8 mouse cellular contexts compared by ENCODE assay signal in genomic region chr11:121237345-121238128, GRCm38 (mm10). TPM values are rescaled to one million over a fixed set of nuclear protein-coding genes. Genes with fewer than 3 reads are reported as not detected.
DNase-seq lines count a peak whose midpoint lies in the region; ATAC-seq and TF ChIP-seq lines count a peak whose summit lies in the region.

No protein-coding gene starts in this region.

- H3K4me3 ChIP-seq in left cerebral cortex, adult 2 months = peak overlapping the region; percentile 85

- peak; percentile 36 for TF ChIP-seq CTCF in left cerebral cortex, adult 2 months (IDR thresholded peaks at IDR 0.05)

- intact Hi-C loops in left cerebral cortex, adult 2 months (cut with DNase I) = loop anchor here (5.0 to 10.0 kb wide), 2 partner anchors 115 to 197 kb away; partner anchors contain the start of genes Fn3k and Wdr45b

- ATAC-seq in erythroid progenitor cell, adult 5-6 weeks (replicated peaks; ENCODE audit: low FRiP score, poor library complexity, severe bottlenecking) = peak; percentile 48

- no peak for DNase-seq in left cerebral cortex, adult 2 months (ENCODE audit: extremely low spot score in 1 of 2, low spot score in 2 of 2)
- no peak for DNase-seq in left cerebral cortex, adult 18-20 months (ENCODE audit: low spot score in 2 of 2)
- peak; percentile 73 for DNase-seq in NIH3T3 (ENCODE audit: low read depth)
- DNase-seq in large intestine, adult 2 months (ENCODE audit: low read depth, low spot score) = peak; percentile 44
- peak; percentile 44 for DNase-seq in mesoderm, embryonic 11.5 days (ENCODE audit: low read depth, low spot score)
- DNase-seq in adrenal gland, postnatal 14 days = no peak
- DNase-seq in ovary, postnatal 14 days (ENCODE audit: low spot score) = no peak

- H3K27ac ChIP-seq in left cerebral cortex, adult 2 months = peak overlapping the region; percentile 92

- WGBS in large intestine, adult 2 months = 2% methylated on average over 28 of the region's 28 CpGs

RNA-seq across cellular contexts. Expression of gene Narf, which starts 0.5 kb away (rescaled TPM):
- total RNA-seq in left cerebral cortex, adult 2 months (2021) = 10 to 100 TPM; 39.2 to 48.9 TPM
- 10 to 100 TPM; 38.4 to 49.2 TPM for total RNA-seq in left cerebral cortex, adult 18-20 months (2021)
- total RNA-seq in erythroid progenitor cell, adult 5-6 weeks (2015; ENCODE audit: low replicate concordance) = 109 and 126 TPM in 2 replicates
- 181 and 186 TPM in 2 replicates for total RNA-seq in erythroid progenitor cell, adult 5-6 weeks (2017; ENCODE audit: low replicate concordance)
- 18.2 and 33.3 TPM in 2 replicates for polyA plus RNA-seq in large intestine, adult 2 months (2012; rRNA removed)
- 29.9 and 36.5 TPM in 2 replicates for total RNA-seq in adrenal gland, postnatal 14 days (2021)

RNA-seq across cellular contexts. Expression of gene Cybc1, which starts 8.4 kb away (rescaled TPM):
- total RNA-seq in left cerebral cortex, adult 2 months (2021) = 10 to 100 TPM; 22.0 to 23.3 TPM
- 10 to 100 TPM; 20.0 to 20.4 TPM for total RNA-seq in left cerebral cortex, adult 18-20 months (2021)
- 24.3 and 34.6 TPM in 2 replicates for total RNA-seq in erythroid progenitor cell, adult 5-6 weeks (2015; ENCODE audit: low replicate concordance)
- total RNA-seq in erythroid progenitor cell, adult 5-6 weeks (2017; ENCODE audit: low replicate concordance) = 27.3 and 47.9 TPM in 2 replicates
- 32.6 and 33.0 TPM in 2 replicates for polyA plus RNA-seq in large intestine, adult 2 months (2012; rRNA removed)
- total RNA-seq in adrenal gland, postnatal 14 days (2021) = 14.3 and 23.7 TPM in 2 replicates

RNA-seq across cellular contexts. Expression of gene Foxk2, which starts 22.3 kb away (rescaled TPM):
- 10 to 100 TPM; 84.0 to 86.5 TPM for total RNA-seq in left cerebral cortex, adult 2 months (2021)
- 10 to 100 TPM; 79.6 to 82.2 TPM for total RNA-seq in left cerebral cortex, adult 18-20 months (2021)
- 16.6 and 18.4 TPM in 2 replicates for total RNA-seq in erythroid progenitor cell, adult 5-6 weeks (2015; ENCODE audit: low replicate concordance)
- 15.8 and 32.2 TPM in 2 replicates for total RNA-seq in erythroid progenitor cell, adult 5-6 weeks (2017; ENCODE audit: low replicate concordance)
- 19.3 and 29.0 TPM in 2 replicates for polyA plus RNA-seq in large intestine, adult 2 months (2012; rRNA removed)
- total RNA-seq in adrenal gland, postnatal 14 days (2021) = 36.9 and 37.5 TPM in 2 replicates

RNA-seq across cellular contexts. Expression of gene Ogfod3, which starts 33.0 kb away (rescaled TPM):
- 1 to 10 TPM; 7.2 TPM for total RNA-seq in left cerebral cortex, adult 2 months (2021)
- 1 to 10 TPM; 8.2 TPM for total RNA-seq in left cerebral cortex, adult 18-20 months (2021)
- total RNA-seq in erythroid progenitor cell, adult 5-6 weeks (2015; ENCODE audit: low replicate concordance) = 4.3 and 8.4 TPM in 2 replicates
- total RNA-seq in erythroid progenitor cell, adult 5-6 weeks (2017; ENCODE audit: low replicate concordance) = 1.9 and 2.1 TPM in 2 replicates
- polyA plus RNA-seq in large intestine, adult 2 months (2012; rRNA removed) = 11.7 and 12.9 TPM in 2 replicates
- total RNA-seq in adrenal gland, postnatal 14 days (2021) = 23.0 and 24.6 TPM in 2 replicates

RNA-seq across cellular contexts. Expression of gene Hexdc, which starts 33.3 kb away (rescaled TPM):
- 10 to 100 TPM; 21.2 to 26.8 TPM for total RNA-seq in left cerebral cortex, adult 2 months (2021)
- 10 to 100 TPM; 19.6 to 22.3 TPM for total RNA-seq in left cerebral cortex, adult 18-20 months (2021)
- 0.42 and 0.72 TPM in 2 replicates for total RNA-seq in erythroid progenitor cell, adult 5-6 weeks (2015; ENCODE audit: low replicate concordance)
- total RNA-seq in erythroid progenitor cell, adult 5-6 weeks (2017; ENCODE audit: low replicate concordance) = 4.7 and 5.8 TPM in 2 replicates
- 19.4 and 24.4 TPM in 2 replicates for polyA plus RNA-seq in large intestine, adult 2 months (2012; rRNA removed)
- 11.5 and 13.7 TPM in 2 replicates for total RNA-seq in adrenal gland, postnatal 14 days (2021)

Comparison
In these comparisons a context has a peak if more than half of its experiments do, and no peak if none do; other contexts are left out.
1. DNase-seq: peak in NIH3T3 (single experiment), large intestine, adult 2 months (single experiment) and mesoderm, embryonic 11.5 days (single experiment); none in left cerebral cortex, adult 2 months (0 of 2), left cerebral cortex, adult 18-20 months (0 of 2), adrenal gland, postnatal 14 days (single experiment) and ovary, postnatal 14 days (single experiment).